In the genomic region with DNA sequence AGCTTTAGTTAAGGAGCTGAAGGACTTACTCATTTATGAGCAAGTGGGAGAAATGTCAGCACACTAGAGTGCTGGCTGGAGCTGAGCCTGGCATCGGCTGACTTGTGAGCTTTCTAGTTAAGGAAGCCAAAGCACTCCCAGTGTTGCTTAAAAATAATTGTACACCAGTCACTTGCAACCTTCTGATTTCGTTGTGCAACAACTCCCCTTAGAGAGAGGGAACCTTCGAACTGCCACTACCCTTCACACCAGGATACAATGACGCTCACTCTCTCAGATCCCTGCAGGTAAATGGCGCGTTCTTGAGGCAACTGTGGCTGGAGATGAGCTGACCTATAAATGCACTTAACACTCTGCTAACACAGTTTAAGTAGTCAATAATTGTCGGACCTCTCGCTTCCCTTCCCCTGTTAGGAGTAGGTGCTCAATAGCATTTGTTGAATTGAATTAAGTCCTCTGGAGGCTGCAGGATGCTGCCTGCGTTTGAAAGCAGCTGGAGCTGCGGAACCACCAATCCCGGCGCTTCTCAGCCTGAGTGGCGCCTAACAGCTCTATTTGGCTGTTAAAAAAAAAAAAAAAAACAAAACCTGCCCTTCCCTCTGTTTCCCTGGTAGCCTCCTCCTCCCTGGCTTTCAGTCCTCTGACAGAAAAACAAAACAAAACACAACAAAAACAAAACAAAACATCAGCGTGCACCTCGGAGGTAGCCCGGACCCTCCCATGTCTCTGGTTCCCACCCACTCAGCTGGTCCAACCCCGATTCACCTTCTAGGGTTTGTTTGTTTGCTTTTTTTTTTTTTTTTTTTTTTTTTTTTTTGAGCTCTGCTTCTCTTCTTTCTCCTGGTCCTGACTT, we compare ENCODE assay signal across 8 mouse cellular contexts. TPM values are rescaled to one million over a fixed set of nuclear protein-coding genes. Genes with fewer than 3 reads are reported as not detected.
DNase-seq lines count a peak whose midpoint lies in the region; ATAC-seq lines count a peak whose summit lies in the region.

No protein-coding gene starts in this region.

- DNase-seq in layer of hippocampus, postnatal 10 days (ENCODE audit: low spot score in 2 of 2) = peak; percentile 29 to 32
- no peak for DNase-seq in layer of hippocampus, adult 9-10 months (ENCODE audit: low spot score)
- DNase-seq in kidney, postnatal 36 days = peak; percentile 27 to 47
- no peak for DNase-seq in urinary bladder, postnatal 25 days (ENCODE audit: low spot score)

- H3K36me3 ChIP-seq in embryonic facial prominence, embryonic 12.5 days = no peaks in the 10 kb centered on the region
- H3K36me3 ChIP-seq in heart, embryonic 16.5 days (ENCODE audit: control insufficient read depth, insufficient read depth) = no peaks in the 10 kb centered on the region
- H3K36me3 ChIP-seq in megakaryocyte, embryonic 14.5 days (replicated peaks; ENCODE audit: low read length) = no peaks in the 10 kb centered on the region
- no peaks in the 10 kb centered on the region for H3K36me3 ChIP-seq in stomach, embryonic 16.5 days (ENCODE audit: control insufficient read depth, insufficient read depth, low read length)

- H3K27me3 ChIP-seq in embryonic facial prominence, embryonic 12.5 days = 0 out of 2 replicates have a peak, but pooled peaks cover 4% of the 10 kb centered on the region
- no peaks in the 10 kb centered on the region; the same call in 1 of the 2 replicates for H3K27me3 ChIP-seq in heart, embryonic 16.5 days (ENCODE audit: control insufficient read depth, insufficient read depth, low read length)
- peaks cover 70% of the 10 kb centered on the region for H3K27me3 ChIP-seq in megakaryocyte, embryonic 14.5 days (replicated peaks)
- no peaks in the 10 kb centered on the region for H3K27me3 ChIP-seq in stomach, embryonic 16.5 days (ENCODE audit: control insufficient read depth, insufficient read depth, low read length)

- WGBS in embryonic facial prominence, embryonic 12.5 days = 5% methylated on average over 17 of the region's 17 CpGs
- 5% methylated on average over 17 of the region's 17 CpGs for WGBS in heart, embryonic 16.5 days
- WGBS in stomach, embryonic 16.5 days = 4% methylated on average over 17 of the region's 17 CpGs

- H3K4me1 ChIP-seq in embryonic facial prominence, embryonic 12.5 days = peaks cover 19% of the 10 kb centered on the region; the same call in 1 of the 2 replicates
- H3K4me1 ChIP-seq in heart, embryonic 16.5 days (ENCODE audit: control insufficient read depth, insufficient read depth, low read length) = peaks cover 19% of the 10 kb centered on the region
- peaks cover 18% of the 10 kb centered on the region for H3K4me1 ChIP-seq in megakaryocyte, embryonic 14.5 days
- H3K4me1 ChIP-seq in stomach, embryonic 16.5 days (ENCODE audit: control insufficient read depth, insufficient read depth, low read length) = peaks cover 16% of the 10 kb centered on the region

- no peak; the same call in 1 of the 2 replicates for ATAC-seq in embryonic facial prominence, embryonic 12.5 days (ENCODE audit: insufficient number of reproducible peaks, insufficient read depth, low FRiP score, low TSS enrichment)
- ATAC-seq in heart, embryonic 16.5 days (replicated peaks; ENCODE audit: extremely low read depth, insufficient read depth, low FRiP score) = no peak
- no peak for ATAC-seq in stomach, embryonic 16.5 days (ENCODE audit: insufficient read depth, low FRiP score)

- peak overlapping the region; percentile 49 for H3K4me2 ChIP-seq in embryonic facial prominence, embryonic 12.5 days (replicated peaks)
- H3K4me2 ChIP-seq in heart, embryonic 16.5 days (ENCODE audit: low read depth, low read length) = peak overlapping the region; percentile 53
- peak overlapping the region; percentile 56 for H3K4me2 ChIP-seq in stomach, embryonic 16.5 days (ENCODE audit: low read depth, low read length)

- H3K9me3 ChIP-seq in embryonic facial prominence, embryonic 12.5 days = no peaks in the 10 kb centered on the region
- no peaks in the 10 kb centered on the region for H3K9me3 ChIP-seq in heart, embryonic 16.5 days (replicated peaks; ENCODE audit: control insufficient read depth, low read length)
- H3K9me3 ChIP-seq in megakaryocyte, embryonic 14.5 days = no peaks in the 10 kb centered on the region
- no peaks in the 10 kb centered on the region for H3K9me3 ChIP-seq in stomach, embryonic 16.5 days (replicated peaks; ENCODE audit: control insufficient read depth, low read length)

- H3K27ac ChIP-seq in embryonic facial prominence, embryonic 12.5 days = no peak overlapping the region
- H3K27ac ChIP-seq in heart, embryonic 16.5 days (ENCODE audit: low read length) = no peak overlapping the region
- no peak overlapping the region for H3K27ac ChIP-seq in stomach, embryonic 16.5 days (ENCODE audit: low read length)

- peak overlapping the region; percentile 15; the same call in 1 of the 2 replicates for H3K9ac ChIP-seq in embryonic facial prominence, embryonic 12.5 days
- H3K9ac ChIP-seq in heart, embryonic 16.5 days (ENCODE audit: low read length) = peak overlapping the region; percentile 0; the same call in 1 of the 2 replicates
- H3K9ac ChIP-seq in stomach, embryonic 16.5 days (ENCODE audit: low read length) = peak overlapping the region; percentile 30; the same call in 1 of the 2 replicates

- peak overlapping the region; percentile 25; the same call in 1 of the 2 replicates for H3K4me3 ChIP-seq in embryonic facial prominence, embryonic 12.5 days
- peak overlapping the region; percentile 29 for H3K4me3 ChIP-seq in heart, embryonic 16.5 days (ENCODE audit: low read length)
- peak overlapping the region; percentile 19 for H3K4me3 ChIP-seq in megakaryocyte, embryonic 14.5 days (replicated peaks)
- H3K4me3 ChIP-seq in stomach, embryonic 16.5 days (replicated peaks; ENCODE audit: low read length) = peak overlapping the region; percentile 31

RNA-seq across cellular contexts. Expression of gene Optc, which starts 53.2 kb away (rescaled TPM):
- total RNA-seq in layer of hippocampus, postnatal 10 days (2021) = 1 to 10 TPM in 1 of 2 experiments, under 1 TPM in 1; 0.94 to 1.1 TPM
- 1.1 and 1.3 TPM in 2 replicates for polyA plus RNA-seq in embryonic facial prominence, embryonic 12.5 days (2016; fragmentation: Nextera tagmentation; extraction: Ambion mirVana)
- 0.28 and 0.36 TPM in 2 replicates for polyA plus RNA-seq in heart, embryonic 16.5 days (2015; fragmentation: Nextera tagmentation; extraction: Ambion mirVana)
- not detected in 2 replicates for polyA plus RNA-seq in megakaryocyte, embryonic 14.5 days (2012; ENCODE audit: insufficient read depth, low replicate concordance)
- polyA plus RNA-seq in stomach, embryonic 16.5 days (2015; fragmentation: Nextera tagmentation; extraction: Ambion mirVana) = 1.9 and 2.7 TPM in 2 replicates

RNA-seq across cellular contexts. Expression of gene Atp2b4, which starts 53.8 kb away (rescaled TPM):
- 100 to 1,000 TPM; 102 to 107 TPM for total RNA-seq in layer of hippocampus, postnatal 10 days (2021)
- polyA plus RNA-seq in embryonic facial prominence, embryonic 12.5 days (2016; fragmentation: Nextera tagmentation; extraction: Ambion mirVana) = 14.1 and 15.0 TPM in 2 replicates
- polyA plus RNA-seq in heart, embryonic 16.5 days (2015; fragmentation: Nextera tagmentation; extraction: Ambion mirVana) = 10.3 and 11.0 TPM in 2 replicates
- polyA plus RNA-seq in megakaryocyte, embryonic 14.5 days (2012; ENCODE audit: insufficient read depth, low replicate concordance) = 3.9 TPM in 1 of 2 replicates, not detected in the other
- 22.3 and 23.9 TPM in 2 replicates for polyA plus RNA-seq in stomach, embryonic 16.5 days (2015; fragmentation: Nextera tagmentation; extraction: Ambion mirVana)

Comparison
In these comparisons a context has a peak if more than half of its experiments do, and no peak if none do; other contexts are left out.
1. DNase-seq: peak in layer of hippocampus, postnatal 10 days (2 of 2) and kidney, postnatal 36 days (2 of 2); none in layer of hippocampus, adult 9-10 months (single experiment) and urinary bladder, postnatal 25 days (single experiment).
2. Peak in every context shown above with its lines, with median percentiles within 50 percentile points of each other: H3K4me2 ChIP-seq, H3K4me3 ChIP-seq and H3K9ac ChIP-seq.